Mouse (Mus musculus): ENCODE results near the gene Faiml.

Faiml gene

GRCm38 (mm10) chr9:99237139-99237538 is at the start of gene Faiml:
Gene Faiml, minus strand, starts transcription at chr9:99237239.
- DNase-seq (ENCODE audit: low spot score): no peak

- no peak for DNase-seq (ENCODE audit: low spot score)
These were observed 21.9 kb upstream of the Faiml start for GRCm38 (mm10) chr9:99258891-99259290.

GRCm38 (mm10) chr9:99256821-99257220 is 19.8 kb upstream of the Faiml start:
- no peak for DNase-seq (ENCODE audit: low spot score)

GRCm38 (mm10) chr9:99256206-99256605 is 19.2 kb upstream of the Faiml start:
- DNase-seq (ENCODE audit: low spot score): no peak

GRCm38 (mm10) chr9:99253861-99254260 is 16.8 kb upstream of the Faiml start:
- no peak for DNase-seq (ENCODE audit: low spot score)

- no peak for DNase-seq (ENCODE audit: low spot score)
These were observed 11.9 kb upstream of the Faiml start for GRCm38 (mm10) chr9:99248906-99249305.

- peak; percentile 4 for DNase-seq (ENCODE audit: low spot score)
These were observed 11.3 kb upstream of the Faiml start for GRCm38 (mm10) chr9:99248304-99248703.

GRCm38 (mm10) chr9:99243895-99244293 is 6.9 kb upstream of the Faiml start:
- DNase-seq (ENCODE audit: low spot score): no peak

- DNase-seq (ENCODE audit: low spot score): peak; percentile 97
These were observed 6.3 kb upstream of the Faiml start, which contains the start of gene Cep70 for GRCm38 (mm10) chr9:99243190-99243894. Gene Cep70, plus strand, starts transcription at chr9:99243367.

- no peak for DNase-seq (ENCODE audit: low spot score)
These were observed 5.6 kb upstream of the Faiml start for GRCm38 (mm10) chr9:99242533-99243189.

GRCm38 (mm10) chr9:99242035-99242434 is 5.0 kb upstream of the Faiml start:
- peak; percentile 90 for DNase-seq (ENCODE audit: low spot score)

GRCm38 (mm10) chr9:99240571-99240970 is 3.5 kb upstream of the Faiml start:
- DNase-seq (ENCODE audit: low spot score): no peak

GRCm38 (mm10) chr9:99239256-99239655 is 2.2 kb upstream of the Faiml start:
- no peak for DNase-seq (ENCODE audit: low spot score)

GRCm38 (mm10) chr9:99238276-99238675 is 1.2 kb upstream of the Faiml start:
- DNase-seq (ENCODE audit: low spot score): no peak

- no peak for DNase-seq (ENCODE audit: low spot score)
These were observed 7.6 kb downstream of the Faiml start for GRCm38 (mm10) chr9:99229450-99229849.

GRCm38 (mm10) chr9:99224583-99224982 is 12.5 kb downstream of the Faiml start:
- no peak for DNase-seq (ENCODE audit: low spot score)

- DNase-seq (ENCODE audit: low spot score): no peak
These were observed 15.4 kb downstream of the Faiml start for GRCm38 (mm10) chr9:99221636-99222035.

GRCm38 (mm10) chr9:99217999-99218719 is 18.9 kb downstream of the Faiml start:
- DNase-seq (ENCODE audit: low spot score): peak; percentile 71

GRCm38 (mm10) chr9:99216182-99216581 is 20.9 kb downstream of the Faiml start:
- DNase-seq (ENCODE audit: low spot score): no peak

GRCm38 (mm10) chr9:99212643-99213042 is 24.4 kb downstream of the Faiml start:
- no peak for DNase-seq (ENCODE audit: low spot score)

- DNase-seq (ENCODE audit: low spot score): no peak
These were observed 53.9 kb downstream of the Faiml start for GRCm38 (mm10) chr9:99183043-99183670.

- no peak for DNase-seq (ENCODE audit: low spot score)
These were observed 54.9 kb downstream of the Faiml start for GRCm38 (mm10) chr9:99182121-99182520.
